Mouse (Mus musculus): ENCODE measurements around the gene Pkd1l3.

The Pkd1l3 gene

DNA sequence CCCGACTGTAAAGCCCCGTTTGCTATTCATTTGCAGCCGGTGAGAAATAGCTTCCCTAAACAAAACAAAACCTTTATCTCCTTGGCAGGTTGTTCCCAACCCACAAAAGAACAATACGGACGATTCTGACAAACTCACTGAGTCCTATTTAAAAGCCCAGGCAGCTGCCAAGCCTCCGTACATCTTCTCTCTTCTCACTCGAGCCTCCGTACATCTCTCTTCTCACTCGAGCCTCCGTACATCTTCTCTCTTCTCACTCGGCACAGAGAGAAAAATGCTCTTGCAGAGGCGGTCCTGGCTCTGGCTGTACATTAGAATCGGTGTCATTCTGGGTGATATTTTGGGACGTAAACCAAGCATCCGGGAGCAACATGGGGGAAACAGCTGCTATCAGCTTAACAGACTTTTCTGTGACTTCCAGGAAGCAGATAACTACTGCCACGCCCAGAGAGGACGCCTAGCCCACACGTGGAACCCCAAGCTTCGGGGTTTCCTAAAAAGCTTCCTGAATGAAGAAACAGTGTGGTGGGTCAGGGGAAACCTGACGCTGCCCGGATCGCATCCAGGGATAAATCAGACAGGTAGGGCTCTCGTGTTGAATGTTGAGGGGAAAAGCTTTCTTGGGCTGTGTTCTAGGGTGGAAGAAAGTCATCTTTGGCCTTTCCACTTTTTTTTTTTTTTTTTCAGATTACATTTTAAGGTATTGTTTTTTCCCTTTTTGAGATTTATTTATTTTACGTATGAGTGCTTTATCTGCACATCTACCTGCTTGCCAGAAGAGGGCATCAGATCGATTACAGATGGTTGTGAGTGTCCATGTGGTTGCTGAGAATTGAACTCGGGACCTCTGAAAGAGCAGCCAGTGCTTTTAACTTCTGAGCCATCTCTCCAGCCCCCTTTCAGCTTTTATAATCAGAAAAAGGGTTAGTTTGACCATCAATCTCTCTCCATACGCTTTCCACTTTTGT lies at the start of gene Pkd1l3:
Pkd1l3 (plus strand) TSS at position 275 of the 968 bp plus-strand sequence.
- DNase-seq (ENCODE audit: low read depth, low spot score), result no peak

DNA sequence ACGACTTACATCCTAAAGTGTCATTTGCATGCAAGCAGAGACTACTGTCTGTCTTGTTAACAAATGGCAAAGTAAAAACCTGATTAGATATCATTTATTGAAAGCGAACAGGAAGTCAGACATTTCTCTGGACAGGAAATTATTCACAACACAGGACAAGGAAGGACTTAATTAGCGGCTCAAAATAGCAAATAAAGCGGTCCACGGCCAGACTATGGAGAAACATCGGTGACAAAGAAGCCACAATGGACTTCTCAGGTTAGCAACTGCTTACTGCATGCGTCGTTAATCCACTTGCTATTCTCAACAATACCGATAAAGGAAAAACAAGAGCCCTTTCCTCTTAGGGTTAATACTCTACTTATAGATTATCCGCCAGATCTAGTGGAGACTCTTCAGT lies 49.6 kb upstream of the Pkd1l3 start:
- no peak for DNase-seq (ENCODE audit: low read depth, low spot score)

DNA sequence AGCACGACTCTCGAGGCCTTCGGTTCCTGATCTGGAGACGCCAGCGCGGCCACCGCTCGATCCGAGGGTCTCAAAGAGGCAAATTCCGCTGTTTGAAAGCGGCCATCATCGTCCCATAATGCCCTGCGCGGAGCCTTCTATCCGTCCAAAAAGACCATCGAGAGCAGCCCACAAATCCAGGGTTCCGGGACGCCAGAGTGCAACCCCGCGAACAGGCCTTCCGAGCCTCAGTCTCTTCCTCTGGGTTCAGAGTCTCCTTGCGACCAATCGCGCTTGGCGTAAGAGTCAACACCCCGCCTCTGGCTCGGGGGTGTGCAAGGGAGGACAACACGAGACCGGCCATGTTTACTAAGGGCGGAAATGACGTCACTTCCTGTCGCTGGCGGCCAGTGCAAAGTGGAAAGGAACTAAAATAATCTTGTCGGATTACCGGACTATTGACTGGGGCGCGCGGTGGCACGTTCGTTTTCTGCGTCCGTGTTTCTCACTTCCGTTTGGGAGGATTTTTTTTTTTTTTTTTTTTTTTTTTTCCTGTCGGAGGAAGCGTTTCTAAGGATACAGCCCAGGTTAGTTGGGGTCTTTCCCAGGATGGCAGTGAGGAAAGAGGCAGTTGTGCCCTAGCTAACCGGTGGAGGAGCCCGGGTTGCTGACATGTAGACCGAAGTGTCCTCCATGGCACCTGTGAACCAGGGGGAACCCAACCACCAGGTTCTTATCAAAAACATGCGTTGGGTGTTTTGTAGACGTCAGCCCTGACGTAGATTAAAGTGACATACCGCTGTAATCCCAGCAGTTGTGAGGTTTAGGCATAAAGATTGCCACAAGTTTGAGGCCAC lies 48.6 kb upstream of the Pkd1l3 start, which contains the start of the genes Dhx38 and Txnl4b:
Dhx38 (minus strand) TSS at position 364 of the 836 bp plus-strand sequence.
Txnl4b (plus strand) TSS at position 395 of the 836 bp plus-strand sequence.
- DNase-seq (ENCODE audit: low read depth, low spot score), result peak; percentile 100

DNA sequence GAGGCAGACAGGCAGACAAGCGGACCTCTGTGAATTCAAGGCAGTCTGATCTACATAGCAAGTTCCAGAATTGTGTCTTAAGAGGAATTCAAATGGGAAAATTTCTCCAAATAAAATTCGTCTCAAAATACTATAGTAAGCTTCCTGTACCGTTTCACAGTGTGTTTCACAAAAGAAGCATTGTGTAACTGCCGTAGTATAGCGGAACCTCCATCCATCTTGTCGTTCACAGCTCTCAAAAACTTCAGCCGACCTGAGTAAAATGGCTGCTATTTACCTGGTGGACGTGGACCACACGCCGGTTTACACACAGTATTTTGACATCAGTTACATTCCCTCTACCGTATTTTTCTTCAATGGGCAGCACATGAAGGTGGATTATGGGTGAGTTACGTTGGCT lies 43.2 kb upstream of the Pkd1l3 start:
- DNase-seq (ENCODE audit: low read depth, low spot score), result no peak

DNA sequence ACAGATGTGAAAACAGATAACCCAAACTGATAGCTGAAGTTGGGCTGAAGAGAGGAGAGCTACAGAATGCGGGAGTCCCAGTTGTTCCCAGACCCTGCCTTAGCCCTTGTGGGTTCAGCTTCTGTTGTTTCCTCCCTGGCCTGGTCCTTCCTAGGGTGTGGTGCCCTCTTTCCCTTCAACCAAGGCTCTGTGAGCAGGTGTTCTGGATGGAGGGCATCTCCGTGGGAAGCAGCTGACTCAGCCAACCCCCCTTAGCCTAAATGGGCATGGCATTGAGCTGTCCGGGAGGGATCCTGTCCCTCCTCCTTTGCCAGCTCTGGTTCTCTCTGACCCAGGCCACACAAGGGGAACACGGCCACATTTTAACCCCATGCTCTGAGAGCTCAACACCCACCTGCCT lies 38.0 kb upstream of the Pkd1l3 start:
- DNase-seq (ENCODE audit: low read depth, low spot score), result no peak

DNA sequence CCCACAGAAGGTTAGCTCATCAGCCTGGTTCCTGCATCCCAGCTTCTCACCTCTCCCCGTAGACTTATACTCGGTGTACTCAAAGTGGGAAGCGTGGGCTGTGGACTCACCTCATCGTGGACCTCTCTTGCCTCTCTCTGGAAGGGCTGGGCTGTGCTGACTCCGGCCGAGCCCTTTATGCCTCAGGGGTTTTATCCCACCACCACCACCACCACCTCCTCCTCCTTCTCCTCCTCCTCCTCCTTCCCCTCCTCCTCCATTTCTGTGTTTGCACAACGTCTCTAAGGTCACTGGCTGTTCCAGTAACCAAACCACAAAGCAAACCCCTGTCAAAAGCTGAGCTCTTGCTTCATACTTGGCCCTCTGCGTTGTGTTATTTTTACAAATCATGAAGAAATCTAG lies 35.4 kb upstream of the Pkd1l3 start, which contains the start of gene Hp:
Hp (minus strand) TSS at position 273 of the 402 bp plus-strand sequence.
- DNase-seq (ENCODE audit: low read depth, low spot score), result no peak

DNA sequence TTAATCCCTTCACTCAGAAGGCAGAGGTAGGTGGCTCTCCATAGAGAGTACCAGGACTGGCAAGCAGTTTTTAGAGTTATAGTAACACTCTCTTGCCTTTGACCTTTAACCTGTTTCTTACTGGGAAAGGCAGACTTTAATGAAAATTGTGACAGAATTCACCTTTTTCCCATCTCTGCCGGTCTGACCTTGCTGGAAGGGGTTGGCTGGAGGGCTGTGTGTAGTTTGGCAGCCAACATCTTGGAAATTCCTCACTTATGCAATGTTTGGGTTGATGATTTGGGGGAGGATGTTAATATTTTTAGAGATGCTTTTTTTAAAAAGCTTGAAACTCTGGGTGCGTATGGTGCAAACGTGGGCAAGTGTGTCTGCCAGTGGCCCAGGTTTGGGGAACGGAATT lies 30.0 kb upstream of the Pkd1l3 start:
- DNase-seq (ENCODE audit: low read depth, low spot score), result no peak

DNA sequence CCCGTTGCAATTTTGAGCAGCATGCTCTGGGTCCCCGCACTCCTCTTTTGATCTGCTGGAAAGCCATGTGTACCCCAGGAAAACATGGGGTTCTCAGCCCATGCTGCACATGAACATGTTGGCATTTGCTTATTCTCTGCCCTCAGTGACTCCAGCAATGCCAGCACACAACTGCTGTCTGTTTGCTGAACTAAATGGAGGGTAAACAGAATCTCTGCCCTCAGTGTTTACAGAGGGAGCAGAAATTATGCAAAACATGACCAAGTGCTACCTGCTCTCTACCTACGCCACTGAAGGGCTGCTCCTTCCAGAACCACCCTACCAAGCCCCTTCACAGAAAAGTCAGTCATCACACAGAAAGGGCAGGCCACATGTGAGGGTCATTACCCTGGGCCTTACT lies 29.5 kb upstream of the Pkd1l3 start:
- no peak for DNase-seq (ENCODE audit: low read depth, low spot score)

DNA sequence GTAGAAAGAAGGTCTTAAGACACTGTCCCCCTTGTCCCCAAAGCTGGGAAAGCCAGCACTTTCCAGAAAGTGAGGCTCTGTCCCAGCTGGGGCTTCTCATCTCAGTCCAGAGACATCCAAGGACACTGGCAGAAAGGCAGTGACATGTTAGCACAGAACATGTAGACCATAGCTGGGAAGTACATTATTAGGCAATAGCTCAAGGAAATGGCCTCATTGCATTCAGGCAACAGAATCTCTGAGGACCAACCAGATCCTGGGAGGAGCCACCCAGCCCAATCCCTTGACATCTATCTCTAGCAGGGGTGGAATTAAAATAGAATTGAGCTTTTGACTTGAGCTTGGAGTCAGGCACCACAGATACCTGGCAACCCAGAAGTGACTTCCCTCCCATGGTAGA lies 28.7 kb upstream of the Pkd1l3 start:
- no peak for DNase-seq (ENCODE audit: low read depth, low spot score)

DNA sequence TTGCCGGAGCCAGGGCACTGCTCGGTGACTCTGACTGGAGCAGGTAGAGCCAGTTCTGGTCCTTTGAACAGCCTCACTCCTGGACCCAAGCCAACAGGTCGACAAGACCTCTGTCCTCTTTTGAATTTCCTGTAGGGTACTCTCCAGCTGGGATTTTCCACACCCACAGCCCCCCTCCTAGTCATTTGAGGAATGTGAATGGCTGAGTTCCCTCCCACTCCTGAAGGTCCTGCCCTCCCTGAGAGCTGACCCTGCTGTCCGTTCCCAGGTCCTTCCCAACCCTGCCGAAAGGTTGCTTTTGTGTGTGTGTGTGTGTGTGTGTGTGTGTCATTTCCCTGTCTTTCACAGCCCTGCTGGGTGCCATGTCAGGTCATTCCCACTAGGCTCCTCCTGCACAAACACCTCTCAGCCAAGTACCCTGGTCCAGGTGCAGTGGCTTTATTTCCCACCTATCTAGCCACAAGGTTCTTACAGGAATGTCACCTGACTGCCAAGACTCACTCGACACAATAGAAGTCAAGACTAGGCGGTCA lies 27.3 kb upstream of the Pkd1l3 start:
- no peak for DNase-seq (ENCODE audit: low read depth, low spot score)

DNA sequence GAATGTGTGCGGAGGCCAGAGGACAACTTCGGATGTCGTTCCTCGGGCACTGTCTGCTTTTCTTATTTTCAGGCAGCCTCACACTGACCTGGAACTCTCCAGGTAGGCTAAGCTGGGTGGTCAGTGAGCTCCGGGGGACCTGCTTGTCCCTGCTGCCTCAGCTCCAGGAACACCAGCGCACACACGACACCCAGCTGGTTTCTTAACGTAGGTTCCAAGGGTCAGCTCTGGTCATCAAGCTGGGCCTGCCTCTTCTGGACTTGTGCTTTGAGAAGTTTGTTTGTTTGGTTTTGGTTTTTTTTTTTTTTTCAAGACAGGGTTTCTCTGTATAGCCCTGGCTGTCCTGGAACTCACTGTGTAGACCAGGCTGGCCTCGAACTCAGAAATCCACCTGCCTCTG lies 23.4 kb upstream of the Pkd1l3 start:
- no peak for DNase-seq (ENCODE audit: low read depth, low spot score)

DNA sequence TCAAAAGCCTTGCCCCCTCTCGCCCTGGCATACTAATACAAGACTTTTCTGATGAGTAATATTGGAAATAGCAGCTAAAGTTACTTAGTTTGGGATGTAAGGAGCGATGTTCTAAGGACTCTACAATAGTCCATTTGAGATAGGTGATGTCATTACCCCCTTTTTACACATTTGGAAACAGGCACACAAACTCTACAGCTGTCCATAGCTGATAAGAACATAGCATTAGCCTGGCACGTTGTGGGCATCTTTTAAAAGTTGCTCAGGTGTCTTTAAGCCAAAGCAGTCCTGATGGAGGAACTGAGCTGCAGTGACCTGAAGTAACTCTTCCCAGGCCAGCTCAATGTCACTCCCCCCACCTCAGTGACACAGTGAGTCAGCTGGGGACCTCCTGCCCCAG lies 22.9 kb upstream of the Pkd1l3 start:
- DNase-seq (ENCODE audit: low read depth, low spot score), result no peak

DNA sequence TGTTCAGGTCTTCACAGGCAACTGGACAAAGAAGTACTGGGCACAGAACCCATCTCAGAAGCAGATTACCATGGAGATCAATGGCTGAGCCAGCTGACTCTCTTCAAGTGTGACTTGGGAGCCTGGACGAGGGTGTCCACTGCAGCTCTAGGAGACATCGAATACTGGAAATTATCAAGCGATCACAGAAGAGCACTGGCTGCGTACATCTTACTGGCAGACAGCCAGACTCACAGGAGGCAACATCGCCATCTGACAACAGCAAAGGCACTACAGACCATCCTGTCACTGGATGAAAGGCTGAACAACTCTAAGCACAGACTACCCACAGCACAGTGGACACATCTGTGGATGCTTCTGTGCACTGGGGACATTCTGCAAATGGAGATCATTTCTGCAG lies 22.2 kb upstream of the Pkd1l3 start:
- no peak for DNase-seq (ENCODE audit: low read depth, low spot score)

DNA sequence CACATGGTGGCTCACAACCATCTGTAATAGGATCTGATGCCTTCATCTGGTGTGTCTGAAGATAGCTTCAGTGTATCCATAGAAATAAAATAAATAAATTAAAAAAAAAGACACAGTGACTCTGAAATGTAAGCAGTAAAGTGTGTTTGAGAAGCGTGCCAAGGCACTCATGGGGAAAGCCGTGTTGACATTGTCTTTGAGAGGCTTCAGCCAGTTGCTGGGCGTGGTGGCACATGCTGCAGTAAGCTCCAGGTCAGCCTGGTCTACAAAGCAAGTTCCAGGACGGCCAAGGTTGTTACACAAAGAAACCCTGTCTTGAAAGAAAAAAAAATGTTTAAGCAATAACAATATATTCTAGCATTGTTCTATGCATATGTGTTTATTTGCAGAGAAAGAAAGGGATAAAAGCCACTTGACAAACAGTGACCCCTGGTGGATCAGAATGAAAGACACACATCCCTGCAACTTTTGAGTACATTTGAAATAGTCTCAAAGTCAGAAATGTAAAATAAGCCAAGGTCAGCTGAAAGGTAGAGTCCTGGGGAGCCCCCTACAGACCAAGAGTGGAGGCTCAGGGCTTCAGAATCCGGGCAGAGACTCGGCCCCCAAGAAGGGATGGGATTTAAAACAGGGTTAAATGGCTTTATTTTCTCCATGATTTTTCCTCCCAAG lies 21.1 kb upstream of the Pkd1l3 start:
- DNase-seq (ENCODE audit: low read depth, low spot score), result no peak

DNA sequence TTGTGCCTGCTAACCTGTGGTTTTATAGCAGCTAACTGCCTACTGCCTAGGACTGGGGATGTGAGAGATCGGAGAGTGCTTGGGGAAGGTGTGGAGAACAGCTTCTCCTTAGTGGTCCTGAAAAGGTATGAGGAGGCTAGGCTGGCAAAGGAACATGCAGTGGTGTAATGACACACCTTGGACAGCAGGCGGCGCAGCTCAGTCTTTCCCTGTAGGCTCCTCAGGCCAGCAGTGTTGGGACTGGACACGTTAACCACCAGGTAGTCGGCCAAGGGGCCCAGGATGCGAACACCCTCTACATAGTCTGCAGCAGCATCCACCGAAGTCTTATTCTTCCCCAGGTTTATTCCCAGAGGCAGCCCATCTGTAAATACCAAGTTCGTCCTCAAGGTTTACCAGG lies 18.5 kb upstream of the Pkd1l3 start:
- DNase-seq (ENCODE audit: low read depth, low spot score), result peak; percentile 25

DNA sequence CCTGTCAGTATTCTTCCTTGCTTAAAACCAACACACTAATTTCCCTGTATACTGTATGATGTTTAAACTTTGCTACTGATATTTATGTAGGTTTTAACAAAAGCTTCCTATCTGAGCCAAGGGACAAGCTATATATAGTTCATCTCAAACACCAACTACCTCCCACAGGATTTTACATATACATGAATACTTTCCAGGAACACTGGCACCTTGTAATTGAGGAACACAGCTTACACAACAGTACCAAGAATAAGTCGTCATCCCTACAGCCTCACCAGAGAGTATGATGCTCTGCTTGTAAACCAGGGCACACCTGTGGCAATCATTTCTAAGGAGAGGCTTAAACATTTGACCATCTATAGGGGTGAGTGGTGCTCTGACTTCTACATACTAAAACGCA lies 7.6 kb upstream of the Pkd1l3 start:
- DNase-seq (ENCODE audit: low read depth, low spot score), result no peak

DNA sequence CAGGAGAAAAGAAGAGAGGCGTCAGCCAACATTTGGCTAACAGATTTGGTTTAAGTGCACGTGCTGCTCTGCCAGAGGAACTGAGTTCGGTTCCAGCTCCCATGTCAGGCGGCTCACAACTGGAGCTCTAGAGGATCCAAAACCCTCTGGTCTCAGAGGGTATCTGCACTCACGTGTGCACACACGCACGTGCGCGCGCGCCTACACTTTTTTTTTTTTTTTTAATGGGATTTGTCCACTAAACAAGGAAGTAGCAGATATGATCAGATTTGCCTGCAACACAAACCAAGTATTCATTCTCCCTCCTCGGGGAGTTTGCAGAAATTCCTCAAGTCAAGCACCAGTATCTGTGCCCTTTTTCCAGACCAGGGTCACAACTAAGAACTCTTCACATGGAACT lies 6.7 kb upstream of the Pkd1l3 start:
- no peak for DNase-seq (ENCODE audit: low read depth, low spot score)

DNA sequence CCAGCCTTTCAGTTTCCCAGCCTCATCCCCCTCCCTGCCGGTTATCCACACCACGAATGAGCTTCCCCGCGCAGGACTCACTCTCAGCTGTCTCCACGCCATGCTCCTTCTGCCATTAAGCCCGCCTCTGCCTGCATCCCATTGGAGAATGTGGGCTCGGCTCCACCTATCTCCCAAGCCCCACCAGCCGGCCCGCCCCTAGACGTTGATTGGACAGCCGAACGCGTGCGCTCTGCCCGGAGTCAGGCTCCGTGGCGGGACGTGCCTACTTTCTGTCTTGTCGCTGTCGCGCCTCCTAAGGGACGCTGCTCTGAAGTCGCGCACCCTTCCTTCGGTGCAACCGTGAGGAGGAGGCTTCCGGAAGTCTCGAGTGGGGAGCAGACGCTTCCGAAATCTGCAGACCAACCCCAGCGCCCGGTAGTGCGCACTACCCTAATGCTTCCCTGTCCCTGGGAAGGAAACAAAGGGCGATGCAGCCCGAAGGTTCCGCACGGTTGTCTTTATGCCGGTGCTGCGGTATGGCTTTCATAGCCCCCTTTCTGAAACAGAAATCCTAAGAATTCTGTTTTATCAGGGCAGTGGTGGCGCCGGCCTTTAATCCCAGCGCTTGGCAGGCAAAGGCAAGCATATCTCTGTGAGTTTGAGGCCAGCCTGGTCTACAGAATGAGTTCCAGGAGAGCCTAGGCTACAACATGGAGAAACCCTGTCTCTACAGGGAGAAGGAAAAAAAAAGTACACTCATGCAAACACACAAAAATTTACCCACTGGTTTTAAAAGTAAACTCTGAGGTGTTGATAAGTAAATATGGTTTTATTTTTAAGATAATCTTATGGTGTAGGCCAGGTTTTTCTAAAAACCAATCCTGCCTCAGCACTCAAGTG lies 5.8 kb upstream of the Pkd1l3 start, which contains the start of gene Dhodh:
Dhodh (minus strand) TSS at position 403 of the 882 bp plus-strand sequence.
- peak; percentile 92 for DNase-seq (ENCODE audit: low read depth, low spot score)

DNA sequence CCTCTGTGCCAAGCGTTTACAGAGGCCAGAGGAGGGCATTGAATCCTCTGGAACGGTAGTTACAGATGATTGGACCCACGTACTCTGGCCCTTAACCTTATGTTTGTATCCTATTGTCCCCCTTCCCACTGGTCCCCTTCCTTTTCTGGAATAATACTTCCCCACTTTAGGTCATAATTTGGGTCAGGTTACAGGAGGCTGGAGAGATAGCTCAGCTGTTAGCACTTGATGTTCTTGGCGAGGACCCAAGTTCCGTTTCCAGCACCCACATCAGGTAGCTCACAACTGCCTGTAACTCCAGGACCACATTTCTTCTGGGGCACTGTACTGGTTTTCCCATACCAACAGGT lies 5.2 kb upstream of the Pkd1l3 start:
- no peak for DNase-seq (ENCODE audit: low read depth, low spot score)

DNA sequence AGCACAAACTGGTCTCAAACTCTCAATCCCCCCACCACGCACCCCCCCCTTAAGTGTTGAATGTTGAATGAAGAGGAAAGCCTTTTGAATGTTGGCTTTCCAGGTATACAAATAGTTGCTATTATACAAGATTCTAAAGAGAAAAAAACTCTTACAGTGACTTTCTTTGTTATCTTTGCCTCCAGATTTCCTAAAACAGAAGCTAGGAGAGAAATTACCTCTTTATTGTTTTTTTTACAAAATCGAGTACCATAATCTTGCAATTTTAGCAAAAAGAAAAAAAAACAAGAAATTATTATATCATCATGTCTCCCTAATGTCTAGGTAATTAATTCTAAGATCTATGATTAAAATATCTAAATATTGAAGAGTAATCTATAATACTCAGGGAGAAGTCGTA lies 1.3 kb downstream of the Pkd1l3 start:
- no peak for DNase-seq (ENCODE audit: low read depth, low spot score)

DNA sequence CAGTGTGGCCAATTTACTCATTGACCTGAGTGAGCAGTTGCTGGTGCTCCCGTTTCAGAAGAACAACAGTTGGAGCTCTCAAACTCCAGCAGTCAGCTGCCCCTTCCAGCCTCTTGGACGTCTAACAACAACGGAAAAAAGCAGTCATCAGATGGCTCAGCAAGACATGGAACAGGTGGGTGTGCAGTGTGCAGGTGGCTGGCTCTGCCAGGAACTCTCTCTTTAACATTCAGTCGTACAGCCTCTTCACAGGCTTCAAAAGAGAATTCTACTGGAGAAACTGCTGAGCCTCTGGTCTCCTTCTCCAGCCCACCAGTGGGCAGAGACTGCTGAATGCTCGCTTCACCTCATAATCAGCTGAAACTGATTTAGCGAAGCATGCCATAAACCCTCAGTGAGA lies 14.3 kb downstream of the Pkd1l3 start:
- DNase-seq (ENCODE audit: low read depth, low spot score), result no peak
